Mouse (Mus musculus): ENCODE measurements at regions not wholly inside any gene's neighbourhood (a gene's known extent, or its start where the extent isn't known, plus 50 kb on each side); places are given as distances from the start of the nearest gene placed in this dataset.
A peak's percentile ranks its signal among the peaks of the same experiment; 100 is the strongest.

GRCm38 (mm10) chr6:127335462-127335886 is 111.2 kb upstream of the Parp11 start:
- peaks cover 32% of the 10 kb centered on the region for H3K4me1 ChIP-seq
- H3K36me3 ChIP-seq: no peaks in the 10 kb centered on the region
- no peaks in the 10 kb centered on the region for H3K9me3 ChIP-seq
- WGBS: 40% methylated on average over 7 of the region's 7 CpGs
- H3K4me2 ChIP-seq (replicated peaks): no peak overlapping the region
- no peak overlapping the region for H3K27ac ChIP-seq
- no peak overlapping the region for H3K4me3 ChIP-seq
- peak; percentile 47; the same call in 1 of the 2 replicates for ATAC-seq (ENCODE audit: insufficient number of reproducible peaks, insufficient read depth, low FRiP score, low TSS enrichment)
- H3K27me3 ChIP-seq: no peaks in the 10 kb centered on the region
- no peak overlapping the region for H3K9ac ChIP-seq

GRCm38 (mm10) chr6:127335996-127336660 is 110.5 kb upstream of the Parp11 start:
- H3K27ac ChIP-seq: peak overlapping the region; percentile 81; the same call in 1 of the 2 replicates
- 28% methylated on average over 12 of the region's 12 CpGs for WGBS
- H3K4me3 ChIP-seq: no peak overlapping the region

GRCm38 (mm10) chr6:127336681-127337397 is 109.8 kb upstream of the Parp11 start:
- Histone ChIP-seq H3K9me3 (no peaks in the 10 kb centered on the region), H3K27me3 (no peaks in the 10 kb centered on the region), H3K36me3 (no peaks in the 10 kb centered on the region), H3K4me2 (replicated peaks) (no peak overlapping the region), H3K27ac (peak overlapping the region; percentile 81), H3K9ac (no peak overlapping the region), H3K4me1 (peaks cover 36% of the 10 kb centered on the region), H3K4me3 (no peak overlapping the region)
- ATAC-seq (ENCODE audit: insufficient number of reproducible peaks, insufficient read depth, low FRiP score, low TSS enrichment): no peak
- WGBS: 14% methylated on average over 15 of the region's 15 CpGs

More at GRCm38 (mm10) chr6:127335996-127336660, 110.5 kb upstream of the Parp11 start:
- Histone ChIP-seq H3K4me2 (replicated peaks) (no peak overlapping the region), H3K36me3 (no peaks in the 10 kb centered on the region), H3K9ac (no peak overlapping the region), H3K4me1 (peaks cover 36% of the 10 kb centered on the region), H3K9me3 (no peaks in the 10 kb centered on the region), H3K27me3 (no peaks in the 10 kb centered on the region)
- no peak for ATAC-seq (ENCODE audit: insufficient number of reproducible peaks, insufficient read depth, low FRiP score, low TSS enrichment)

- ATAC-seq (ENCODE audit: insufficient number of reproducible peaks, insufficient read depth, low FRiP score, low TSS enrichment): no peak
- no peaks in the 10 kb centered on the region for H3K27me3 ChIP-seq
- no peak overlapping the region for H3K4me3 ChIP-seq
- H3K9me3 ChIP-seq: no peaks in the 10 kb centered on the region
- H3K4me1 ChIP-seq: peaks cover 36% of the 10 kb centered on the region
- H3K27ac ChIP-seq: peak overlapping the region; percentile 81
- no peaks in the 10 kb centered on the region for H3K36me3 ChIP-seq
- no peak overlapping the region for H3K4me2 ChIP-seq (replicated peaks)
- 17% methylated on average over 15 of the region's 15 CpGs for WGBS
- no peak overlapping the region for H3K9ac ChIP-seq
Measured at GRCm38 (mm10) chr6:127337398-127337871, 109.2 kb upstream of the Parp11 start.

- no peak for ATAC-seq (ENCODE audit: insufficient number of reproducible peaks, insufficient read depth, low FRiP score, low TSS enrichment)
- Histone ChIP-seq H3K36me3 (no peaks in the 10 kb centered on the region), H3K27me3 (no peaks in the 10 kb centered on the region), H3K27ac (no peak overlapping the region), H3K4me3 (no peak overlapping the region), H3K9me3 (no peaks in the 10 kb centered on the region), H3K4me1 (peaks cover 36% of the 10 kb centered on the region), H3K4me2 (replicated peaks) (no peak overlapping the region), H3K9ac (no peak overlapping the region)
- 15% methylated on average over 6 of the region's 6 CpGs for WGBS
Measured at GRCm38 (mm10) chr6:127338412-127338811, 108.2 kb upstream of the Parp11 start.

- no peak for ATAC-seq (ENCODE audit: insufficient number of reproducible peaks, insufficient read depth, low FRiP score, low TSS enrichment)
- Histone ChIP-seq H3K4me2 (replicated peaks) (no peak overlapping the region), H3K9me3 (no peaks in the 10 kb centered on the region), H3K9ac (no peak overlapping the region), H3K4me3 (no peak overlapping the region), H3K27me3 (no peaks in the 10 kb centered on the region), H3K36me3 (no peaks in the 10 kb centered on the region), H3K4me1 (peaks cover 22% of the 10 kb centered on the region), H3K27ac (no peak overlapping the region)
- WGBS: 93% methylated on average over 3 of the region's 3 CpGs
Measured at GRCm38 (mm10) chr6:127341604-127342003, 105.0 kb upstream of the Parp11 start.

GRCm38 (mm10) chr6:127348770-127349409 is 97.8 kb upstream of the Parp11 start:
- no peak for ATAC-seq (ENCODE audit: insufficient number of reproducible peaks, insufficient read depth, low FRiP score, low TSS enrichment)
- Histone ChIP-seq H3K9me3 (no peaks in the 10 kb centered on the region), H3K4me3 (no peak overlapping the region), H3K9ac (no peak overlapping the region), H3K27ac (peak overlapping the region; percentile 46; the same call in 1 of the 2 replicates), H3K4me1 (peaks cover 12% of the 10 kb centered on the region), H3K4me2 (replicated peaks) (no peak overlapping the region), H3K36me3 (no peaks in the 10 kb centered on the region), H3K27me3 (no peaks in the 10 kb centered on the region)
- WGBS: 75% methylated on average over 9 of the region's 9 CpGs

GRCm38 (mm10) chr6:127349479-127350110 is 97.0 kb upstream of the Parp11 start:
- no peaks in the 10 kb centered on the region for H3K27me3 ChIP-seq
- 0 out of 2 replicates have a peak, but pooled peaks have one; percentile 35 for ATAC-seq (ENCODE audit: insufficient number of reproducible peaks, insufficient read depth, low FRiP score, low TSS enrichment)
- H3K27ac ChIP-seq: peak overlapping the region; percentile 46; the same call in 1 of the 2 replicates
- no peaks in the 10 kb centered on the region for H3K9me3 ChIP-seq
- no peak overlapping the region for H3K9ac ChIP-seq
- H3K4me2 ChIP-seq (replicated peaks): no peak overlapping the region
- no peaks in the 10 kb centered on the region for H3K36me3 ChIP-seq
- WGBS: 25% methylated on average over 12 of the region's 12 CpGs
- no peak overlapping the region for H3K4me3 ChIP-seq
- H3K4me1 ChIP-seq: peaks cover 12% of the 10 kb centered on the region

GRCm38 (mm10) chr6:127351691-127352090 is 94.9 kb upstream of the Parp11 start:
- WGBS: 83% methylated on average over 5 of the region's 5 CpGs
- no peak for ATAC-seq (ENCODE audit: insufficient number of reproducible peaks, insufficient read depth, low FRiP score, low TSS enrichment)

GRCm38 (mm10) chr6:127355112-127355511 is 91.5 kb upstream of the Parp11 start:
- Histone ChIP-seq H3K27ac (no peak overlapping the region), H3K36me3 (no peaks in the 10 kb centered on the region), H3K9ac (no peak overlapping the region), H3K4me3 (no peak overlapping the region), H3K4me1 (0 out of 2 replicates have a peak, but pooled peaks cover 4% of the 10 kb centered on the region), H3K9me3 (no peaks in the 10 kb centered on the region), H3K4me2 (replicated peaks) (no peak overlapping the region), H3K27me3 (no peaks in the 10 kb centered on the region)
- ATAC-seq (ENCODE audit: insufficient number of reproducible peaks, insufficient read depth, low FRiP score, low TSS enrichment): no peak
- WGBS: 64% methylated on average over 6 of the region's 6 CpGs

More at GRCm38 (mm10) chr6:127351691-127352090, 94.9 kb upstream of the Parp11 start:
- Histone ChIP-seq H3K4me2 (replicated peaks) (no peak overlapping the region), H3K9ac (no peak overlapping the region), H3K27me3 (no peaks in the 10 kb centered on the region), H3K27ac (no peak overlapping the region), H3K36me3 (no peaks in the 10 kb centered on the region), H3K4me3 (no peak overlapping the region), H3K9me3 (no peaks in the 10 kb centered on the region), H3K4me1 (peaks cover 12% of the 10 kb centered on the region)

GRCm38 (mm10) chr6:127356442-127356841 is 90.2 kb upstream of the Parp11 start:
- Histone ChIP-seq H3K4me2 (replicated peaks) (no peak overlapping the region), H3K9me3 (no peaks in the 10 kb centered on the region), H3K27me3 (0 out of 2 replicates have a peak, but pooled peaks cover 4% of the 10 kb centered on the region), H3K4me1 (0 out of 2 replicates have a peak, but pooled peaks cover 4% of the 10 kb centered on the region), H3K9ac (no peak overlapping the region), H3K27ac (no peak overlapping the region), H3K36me3 (no peaks in the 10 kb centered on the region), H3K4me3 (no peak overlapping the region)
- no peak for ATAC-seq (ENCODE audit: insufficient number of reproducible peaks, insufficient read depth, low FRiP score, low TSS enrichment)
- WGBS: 74% methylated on average over 8 of the region's 8 CpGs
